Mouse (Mus musculus): ENCODE results near the gene Nipal4. TPM values are rescaled to one million over a fixed set of nuclear protein-coding genes. Genes with fewer than 3 reads are reported as not detected.
"Not testable (repeated sequence)": the region's sequence is repeated elsewhere in the genome, so short reads cannot be mapped to it uniquely, and the experiment has no call there.

The Nipal4 gene
- total RNA-seq (2021): not detected
- long read RNA-seq, experiment 1: 0 reads
- long read RNA-seq, experiment 2: 0 reads

DNA sequence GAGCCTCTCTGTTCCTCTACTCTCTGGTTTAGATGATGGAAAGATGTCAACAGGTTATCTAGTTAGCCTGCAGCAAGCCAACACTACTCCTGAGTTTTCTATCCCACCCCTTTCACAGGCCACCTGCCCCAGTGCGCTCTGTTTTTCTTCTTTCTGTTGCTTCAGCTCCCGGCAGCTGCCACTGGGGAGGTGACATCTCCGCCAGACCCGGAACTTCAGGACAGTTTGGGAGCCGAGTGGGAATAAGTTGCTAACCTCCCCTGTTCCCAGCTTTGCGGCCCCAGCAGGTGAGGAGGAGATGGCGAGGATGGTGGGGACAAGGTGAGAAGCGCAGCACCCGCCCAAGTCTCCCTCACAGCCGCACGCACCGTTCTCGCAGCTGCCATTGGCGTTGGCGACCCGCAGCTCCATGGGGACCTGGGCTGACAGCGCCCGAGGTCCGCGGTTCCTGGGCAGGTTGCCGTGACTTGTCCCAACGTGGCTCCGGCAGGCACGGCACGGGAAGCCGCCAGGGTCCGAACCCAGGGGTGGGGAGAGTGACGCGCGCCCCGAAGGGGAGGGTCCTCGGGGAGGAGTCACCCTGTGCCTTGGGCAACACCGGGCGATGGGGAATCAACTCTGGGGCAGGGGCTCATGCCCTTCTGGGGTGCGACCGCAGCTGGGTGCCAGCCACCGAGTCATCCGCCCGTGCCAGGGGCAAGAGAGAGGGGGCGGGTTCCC is at the start of gene Nipal4:
Gene Nipal4, minus strand, starts transcription at position 643 of the 720 bp plus-strand sequence.
- no peak for DNase-seq

DNA sequence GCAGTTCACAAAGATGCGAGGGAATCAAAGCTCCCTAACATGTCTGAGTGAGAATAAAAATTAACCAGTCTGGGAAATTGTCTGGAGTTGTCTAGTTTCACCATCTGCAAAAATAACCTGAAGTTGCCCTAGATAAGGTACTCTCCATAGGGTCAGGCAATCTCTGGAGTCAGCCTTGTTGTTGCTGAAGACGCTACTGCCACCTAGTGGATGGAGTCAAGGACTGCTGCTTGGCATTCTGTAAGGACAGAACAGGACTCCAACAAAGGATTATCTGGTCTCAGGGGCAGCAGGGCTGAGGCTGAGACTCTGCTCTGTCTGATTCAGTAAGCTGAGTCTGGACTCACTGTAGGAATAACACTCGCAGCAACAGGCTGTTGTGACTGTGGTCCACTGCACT is 49.0 kb upstream of the Nipal4 start:
- peak; percentile 67 to 78 for DNase-seq

DNA sequence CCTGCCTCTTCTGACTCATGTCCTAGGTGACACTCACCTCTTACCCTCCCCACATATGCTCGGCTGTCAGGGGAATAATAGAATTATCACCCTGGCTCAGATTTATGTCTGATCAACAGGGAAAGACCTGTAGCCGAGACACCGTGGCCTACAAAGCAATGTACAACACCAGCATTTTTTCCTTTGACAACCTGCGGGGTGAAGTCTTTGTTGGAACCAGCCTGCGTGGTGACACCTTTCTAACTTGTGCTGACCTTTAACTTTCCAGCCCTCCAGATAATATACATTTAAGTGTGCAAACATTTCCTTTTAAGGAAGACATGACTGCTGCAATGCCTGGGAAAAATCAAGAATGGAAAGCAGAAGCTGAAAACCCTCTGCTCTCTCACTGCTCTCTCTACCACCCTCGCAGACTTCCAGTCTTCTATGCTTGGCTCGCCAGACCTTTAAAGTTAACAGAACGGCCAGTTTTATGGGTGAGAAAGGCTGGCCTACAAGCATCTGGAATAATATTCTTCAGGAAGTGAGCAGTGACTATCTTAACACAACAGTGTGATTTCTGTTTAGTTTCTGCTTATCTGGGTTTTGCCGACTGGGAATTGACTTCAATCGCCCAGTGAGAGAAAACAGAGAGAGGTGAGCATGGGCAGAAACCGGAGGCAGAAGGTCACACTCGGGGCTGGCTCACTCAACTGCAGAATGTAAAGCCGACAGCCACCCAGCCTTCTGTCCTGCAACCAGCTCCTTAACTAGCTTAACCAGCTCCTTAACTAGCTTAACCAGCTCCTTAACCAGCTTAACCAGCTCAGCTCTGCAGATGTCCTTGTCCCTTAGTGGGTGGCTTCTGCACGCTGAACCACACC is 48.3 kb upstream of the Nipal4 start:
- DNase-seq: peak in 1 of 2 experiments; percentile 30

DNA sequence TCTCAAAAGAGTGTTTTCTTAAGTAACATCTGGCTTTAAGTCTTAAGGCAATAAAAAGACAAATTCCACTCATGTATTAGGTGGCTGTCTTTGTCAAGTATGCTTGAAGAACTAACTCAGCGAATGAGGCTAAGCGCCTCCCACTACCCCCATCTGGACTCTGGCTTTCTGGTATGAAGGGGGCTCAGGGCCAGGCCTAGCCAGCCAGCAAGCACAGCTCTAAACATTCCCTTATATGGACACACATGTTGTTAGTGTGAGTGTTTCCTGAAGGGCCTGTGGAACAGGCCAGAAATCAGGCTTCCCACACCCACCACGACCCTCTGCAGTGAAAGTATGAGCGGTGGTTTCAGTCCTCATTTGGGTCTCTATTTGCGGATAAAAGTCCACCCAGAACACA is 47.5 kb upstream of the Nipal4 start:
- DNase-seq: peak in 1 of 2 experiments; percentile 18

DNA sequence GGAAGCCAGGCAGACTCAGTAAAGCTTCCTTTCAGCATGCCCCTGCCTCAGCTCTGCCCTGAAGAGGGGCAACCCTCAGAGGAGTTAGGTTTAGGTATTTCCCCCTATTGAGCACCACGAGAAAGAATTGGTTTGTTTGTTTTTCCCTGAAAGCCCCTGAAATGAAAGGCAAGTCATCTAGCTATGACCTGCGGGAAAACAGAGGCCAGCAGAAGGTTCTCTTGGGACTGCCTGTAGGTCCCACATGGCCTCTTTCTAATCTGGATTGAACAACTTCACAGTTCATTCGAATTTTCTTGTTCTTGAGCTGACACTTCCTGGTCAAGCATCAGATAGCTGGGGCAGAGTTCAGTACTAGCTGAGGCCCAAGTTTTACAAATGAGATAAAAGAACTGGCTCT is 45.5 kb upstream of the Nipal4 start:
- no peak for DNase-seq

DNA sequence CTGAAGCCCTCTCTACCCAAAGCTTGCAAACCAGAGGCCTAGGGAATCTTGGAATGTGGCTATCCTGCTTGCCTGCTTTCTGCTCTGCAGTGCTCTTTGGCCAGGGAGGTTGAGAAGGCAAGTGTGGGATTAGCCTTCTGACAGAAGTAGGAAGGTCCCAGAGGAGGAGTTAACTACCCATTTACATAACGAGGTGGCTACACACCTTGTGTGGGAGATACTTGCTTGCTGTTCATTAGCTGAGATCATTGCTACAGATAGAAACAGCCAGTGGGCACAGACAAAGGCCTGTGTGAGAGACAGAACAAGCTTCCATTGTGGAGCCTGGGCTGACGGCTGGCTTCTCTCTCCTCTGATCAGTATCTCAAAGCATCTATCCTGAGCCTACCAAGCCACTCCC is 43.6 kb upstream of the Nipal4 start:
- DNase-seq: no peak

DNA sequence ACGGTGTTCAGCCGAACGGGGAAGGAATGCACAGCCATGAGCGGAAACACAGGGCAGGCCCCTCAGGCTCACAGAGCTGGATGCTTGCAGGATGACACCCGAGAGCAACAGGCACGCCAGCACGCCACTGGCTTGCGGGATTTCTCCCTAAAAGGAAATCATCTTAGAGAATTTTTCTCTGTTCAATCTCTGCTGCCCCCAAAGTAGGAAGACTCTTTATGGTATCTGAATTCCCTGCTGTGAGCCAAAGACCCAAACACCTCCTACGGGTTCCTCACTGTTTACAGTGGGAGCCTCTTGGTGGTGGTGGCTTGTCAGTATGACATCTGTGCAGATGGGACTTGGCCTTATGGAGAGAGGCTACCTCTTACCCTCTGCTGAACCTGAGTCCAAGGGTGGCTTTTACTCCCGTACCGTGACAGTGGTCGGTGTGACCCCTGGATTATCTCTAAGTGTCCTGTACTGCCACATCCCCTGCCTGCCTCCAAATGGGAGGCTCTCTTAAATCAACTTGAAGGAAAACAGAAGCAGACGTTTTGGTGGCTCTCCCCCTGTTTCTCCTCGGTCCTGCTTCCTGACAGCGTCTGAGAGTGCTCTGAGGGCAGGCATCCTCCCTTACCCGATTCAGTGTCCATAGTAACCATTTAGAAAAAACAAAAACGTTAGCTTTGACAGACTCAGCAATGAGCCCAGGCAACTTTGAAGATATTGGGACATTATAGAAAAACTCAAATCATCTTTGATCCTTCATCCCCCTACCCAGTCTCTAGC is 39.5 kb upstream of the Nipal4 start:
- DNase-seq: no peak

DNA sequence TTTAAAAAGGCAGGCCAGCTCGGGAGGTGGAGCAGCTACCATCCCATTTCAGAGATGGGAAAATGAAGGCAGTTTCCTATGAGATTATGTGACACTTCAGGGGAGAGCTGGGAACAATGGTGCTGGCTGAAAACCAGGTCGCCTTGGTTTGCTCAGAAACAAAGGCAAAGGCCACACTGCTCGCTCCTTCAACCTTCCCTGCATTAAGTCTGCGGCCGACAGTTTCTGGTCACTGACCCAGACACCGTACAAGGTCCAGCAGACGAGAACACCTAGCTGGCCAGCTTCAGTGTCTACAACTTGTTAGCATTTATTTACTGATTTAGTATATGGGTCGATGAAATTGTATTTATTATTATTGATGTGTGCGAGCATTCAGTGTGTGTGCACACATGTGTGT is 38.5 kb upstream of the Nipal4 start:
- DNase-seq: no peak

DNA sequence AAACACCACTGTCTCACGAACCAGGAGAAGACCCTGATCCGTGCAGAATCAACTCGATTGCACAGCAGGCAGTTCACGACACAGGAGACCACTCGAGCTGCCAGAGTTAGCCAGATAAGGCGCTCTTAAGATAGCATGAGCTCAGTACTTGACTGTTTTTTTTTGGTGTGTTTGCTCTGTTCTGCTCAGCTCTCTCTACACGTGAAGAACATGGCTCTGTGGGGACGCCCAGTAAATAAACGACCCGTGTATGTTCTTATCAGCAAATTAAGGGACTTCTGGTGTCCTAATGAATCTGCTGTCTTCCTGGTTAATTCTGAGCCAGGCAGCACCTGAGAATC is 36.2 kb upstream of the Nipal4 start:
- DNase-seq: no peak

DNA sequence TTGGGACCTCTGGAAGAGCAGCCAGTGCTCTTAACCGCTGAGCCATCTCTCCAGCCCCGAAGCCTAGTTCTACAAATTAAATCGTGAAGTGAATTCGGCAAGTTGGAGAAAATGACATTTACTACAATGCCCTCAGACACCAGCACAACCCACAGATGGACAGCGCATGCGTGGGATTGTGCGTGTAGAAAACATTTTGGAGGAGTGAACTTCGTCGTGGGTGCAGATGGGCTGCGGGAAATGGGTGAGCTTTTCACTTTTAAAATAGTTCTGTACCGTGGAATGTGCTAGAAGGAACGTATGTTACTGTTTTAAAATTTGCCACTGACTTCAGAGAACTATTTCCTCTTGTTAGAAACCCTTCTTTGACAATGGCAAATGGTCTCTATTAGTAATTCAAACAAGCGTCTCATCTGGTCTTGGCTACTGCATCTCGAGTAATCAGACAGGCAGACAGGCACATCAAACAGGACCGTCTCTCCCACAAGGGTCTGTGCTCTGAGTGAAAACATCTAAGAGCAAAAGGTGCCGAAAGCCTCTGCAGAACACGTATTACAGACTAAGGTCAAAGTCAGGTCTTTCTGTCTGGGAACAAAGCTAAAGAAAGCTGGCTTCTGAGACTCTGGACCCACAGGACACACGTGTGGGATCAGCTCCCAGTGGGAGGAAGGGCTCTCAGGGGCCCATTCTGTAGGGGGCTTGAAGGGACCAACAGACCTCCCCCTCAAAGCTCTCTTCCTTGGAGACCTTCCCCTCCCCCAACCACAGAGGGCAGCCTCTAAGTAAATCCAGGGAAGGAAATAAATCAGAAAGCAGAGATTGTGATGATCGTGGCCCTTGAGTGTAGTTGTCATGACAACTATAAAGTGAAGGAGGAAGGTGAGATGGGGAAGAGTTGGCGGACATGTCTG is 35.6 kb upstream of the Nipal4 start:
- no peak for DNase-seq

DNA sequence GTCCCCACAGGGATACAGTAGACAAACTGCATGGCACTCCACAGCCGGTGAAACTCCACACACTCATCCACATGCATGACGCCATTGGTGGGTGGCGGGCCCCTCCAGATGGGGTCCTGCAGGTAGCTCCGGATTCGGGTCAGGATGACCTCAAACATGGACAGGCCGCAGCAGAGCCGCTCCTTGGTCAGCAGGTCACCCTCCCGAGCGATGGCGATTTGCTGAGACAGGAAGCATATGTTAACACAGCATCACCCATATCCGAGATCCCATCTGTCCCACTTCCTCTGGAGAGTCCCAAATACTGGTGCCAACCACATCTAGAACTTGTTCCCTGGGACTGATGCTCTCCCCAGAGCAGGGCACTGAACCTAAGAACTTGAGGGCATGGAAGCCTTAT is 34.4 kb upstream of the Nipal4 start:
- DNase-seq: no peak

DNA sequence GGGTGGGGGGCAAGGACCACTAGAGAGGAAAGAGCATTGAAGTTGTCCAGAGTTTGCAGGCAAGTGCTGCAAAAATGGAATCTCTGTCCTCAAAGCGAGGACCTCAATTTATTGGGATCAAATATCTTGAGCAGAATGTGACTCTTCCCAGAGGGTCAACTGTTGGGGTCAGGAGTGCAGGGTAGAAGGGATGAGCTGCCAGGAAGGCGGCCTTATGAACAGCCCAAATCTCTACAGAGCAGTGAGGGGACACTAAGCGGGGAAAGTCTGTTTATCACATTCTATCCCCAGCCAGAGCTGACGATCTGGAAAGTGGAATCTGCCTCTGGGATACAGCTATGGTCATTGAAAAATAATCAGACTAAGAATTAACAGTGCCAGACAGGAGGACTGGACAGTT is 27.9 kb upstream of the Nipal4 start:
- no peak for DNase-seq

DNA sequence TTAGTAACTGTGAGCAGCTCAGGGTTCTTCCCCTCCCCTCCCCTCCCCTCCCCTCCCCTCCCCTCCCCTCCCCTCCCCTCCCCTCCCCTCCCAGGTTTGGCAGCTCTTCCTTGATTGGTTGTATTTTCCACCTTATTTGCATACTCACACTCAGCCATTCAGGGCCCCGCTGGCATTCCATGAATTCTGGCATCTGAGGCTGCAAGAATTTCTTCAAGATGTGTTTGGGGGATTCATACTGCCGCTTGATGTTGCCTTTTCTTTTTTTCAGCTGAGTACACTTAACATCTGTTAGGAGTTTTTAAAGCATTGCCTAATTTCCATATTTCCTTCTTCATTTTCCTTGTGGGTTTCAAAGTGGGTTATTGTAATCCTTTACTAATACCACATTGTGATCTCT is 22.0 kb upstream of the Nipal4 start:
- no peak for DNase-seq

DNA sequence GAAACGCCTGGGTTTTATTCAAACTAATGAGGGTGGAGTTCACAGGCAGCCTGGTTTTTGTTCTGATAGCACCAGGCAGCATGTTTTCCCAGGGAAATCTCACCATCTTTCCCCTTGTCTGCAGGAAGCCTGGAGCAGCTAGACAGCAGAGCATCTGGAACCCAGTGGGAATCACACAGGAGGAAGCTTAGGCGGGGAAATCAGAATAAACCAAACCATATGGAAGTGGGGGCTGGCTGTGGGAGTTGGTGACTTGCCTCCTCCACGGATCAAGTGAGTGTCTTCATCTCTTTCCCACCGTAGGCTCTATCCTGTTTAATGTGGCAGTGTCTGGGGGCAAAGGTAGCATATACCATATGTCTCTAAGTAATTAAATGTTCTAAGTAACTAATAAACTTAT is 19.2 kb upstream of the Nipal4 start:
- peak in 1 of 2 experiments; percentile 9 for DNase-seq

DNA sequence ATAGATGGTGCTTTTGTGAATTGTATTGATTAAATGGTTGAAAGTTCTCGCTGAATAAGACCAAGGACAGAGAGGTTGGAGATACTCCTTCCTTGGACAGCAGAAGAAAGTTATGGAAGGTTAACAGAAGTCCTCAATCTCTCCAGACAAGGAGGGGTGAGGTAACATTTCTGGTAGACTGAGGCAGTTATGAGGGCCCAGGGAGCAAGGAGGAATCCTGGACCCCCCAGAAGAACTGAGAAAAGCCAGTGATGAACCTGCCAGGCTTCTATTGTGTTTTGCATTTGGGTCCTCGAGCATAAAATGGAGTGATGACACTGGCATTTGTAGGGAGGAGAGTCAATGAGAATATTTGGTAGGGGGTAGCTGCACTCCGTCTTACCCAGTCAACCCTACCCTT is 18.6 kb upstream of the Nipal4 start:
- DNase-seq: no peak

DNA sequence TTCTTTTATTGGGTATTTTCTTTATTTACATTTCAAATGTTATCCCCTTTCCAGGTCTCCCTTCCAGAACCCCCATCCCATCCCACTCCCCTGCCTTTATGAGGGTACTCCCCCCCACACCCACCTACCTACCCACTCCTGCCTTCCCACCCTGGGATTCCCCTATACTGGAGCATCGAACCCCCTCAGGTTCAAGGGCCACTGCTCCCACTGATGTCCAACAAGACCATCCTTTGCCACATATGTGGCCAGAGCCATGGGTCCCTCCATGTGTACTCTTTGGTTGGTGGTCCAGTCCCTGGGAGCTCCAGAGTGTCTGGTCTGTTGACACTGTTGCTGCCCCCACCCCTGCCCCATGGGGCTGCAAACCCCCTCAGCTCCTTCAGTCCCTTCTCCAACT is 15.7 kb upstream of the Nipal4 start:
- DNase-seq: not testable (repeated sequence)

DNA sequence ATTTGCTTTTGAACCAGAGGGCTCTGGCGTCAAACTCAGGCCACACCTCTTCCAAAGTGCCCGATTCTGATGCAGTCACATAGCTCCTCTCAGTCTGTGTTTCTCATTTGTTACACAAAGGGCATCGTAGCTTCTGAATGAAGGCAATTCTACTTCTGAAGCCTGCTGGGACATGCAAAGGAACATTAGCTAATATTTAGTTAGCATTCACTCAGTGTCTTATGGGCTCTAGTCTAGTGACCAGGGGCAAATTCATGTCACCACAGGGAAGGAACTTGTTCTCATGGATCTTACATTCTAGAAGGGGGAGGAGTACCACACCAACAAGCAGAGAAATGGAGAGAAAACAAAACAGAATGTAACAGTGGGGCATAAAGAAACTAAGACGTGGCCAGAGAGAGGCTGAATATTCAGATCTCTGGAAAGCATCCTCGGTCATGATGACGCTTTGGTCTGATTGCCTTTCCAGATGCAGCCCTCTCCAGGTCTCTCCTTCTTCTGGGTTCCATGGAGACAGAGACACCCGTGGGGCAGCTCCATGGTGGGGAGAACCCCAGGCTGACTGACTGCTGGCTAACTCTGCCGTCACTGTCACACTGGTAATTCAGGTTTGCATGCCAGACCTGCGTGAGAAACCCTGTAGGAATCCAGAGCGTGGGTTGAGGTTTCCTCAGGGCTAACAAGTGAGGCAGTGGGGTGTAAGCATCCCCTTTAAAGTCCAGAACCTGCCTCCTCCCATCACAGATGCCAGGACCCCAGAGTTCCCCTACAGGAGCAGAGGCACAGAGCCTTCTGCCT is 11.1 kb upstream of the Nipal4 start:
- DNase-seq: no peak

DNA sequence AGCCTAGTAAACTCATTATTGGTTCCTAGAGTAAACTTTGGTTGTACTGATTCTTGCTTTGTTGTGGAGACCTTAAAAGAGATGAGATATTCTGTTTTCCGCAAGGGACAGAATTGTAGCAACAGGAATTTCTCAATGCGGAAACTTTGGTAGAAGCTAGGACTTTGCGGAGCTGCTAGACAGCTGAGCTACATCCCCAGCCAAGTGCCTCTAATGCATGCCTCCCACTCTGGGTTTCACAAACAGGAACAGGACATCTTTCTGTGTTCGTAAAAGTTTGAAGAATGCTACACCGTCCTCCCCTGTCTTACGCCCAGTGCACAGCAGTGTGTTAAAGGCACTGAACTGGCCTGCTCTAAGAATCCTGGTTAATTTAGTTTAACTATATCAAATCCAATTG is 9.8 kb upstream of the Nipal4 start:
- DNase-seq: no peak

DNA sequence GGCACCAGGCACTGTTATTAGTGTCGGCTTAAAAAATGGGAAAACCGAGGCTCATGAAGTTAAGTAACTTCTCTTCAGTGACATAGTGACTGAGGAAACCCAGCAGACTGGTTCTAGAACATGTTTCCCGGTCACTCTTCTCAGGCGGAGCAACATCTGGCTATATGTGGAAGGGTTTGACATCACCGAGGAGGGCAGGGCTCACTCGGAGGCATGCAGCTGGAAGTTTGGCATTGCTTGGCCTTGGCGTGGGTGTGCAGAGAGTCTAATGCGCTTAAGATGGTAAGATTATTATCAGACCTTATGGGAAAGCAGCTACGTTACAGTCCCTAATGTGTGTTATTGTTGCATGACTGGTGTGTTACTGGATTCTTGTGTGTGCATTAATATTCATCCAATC is 5.8 kb upstream of the Nipal4 start:
- DNase-seq: no peak

DNA sequence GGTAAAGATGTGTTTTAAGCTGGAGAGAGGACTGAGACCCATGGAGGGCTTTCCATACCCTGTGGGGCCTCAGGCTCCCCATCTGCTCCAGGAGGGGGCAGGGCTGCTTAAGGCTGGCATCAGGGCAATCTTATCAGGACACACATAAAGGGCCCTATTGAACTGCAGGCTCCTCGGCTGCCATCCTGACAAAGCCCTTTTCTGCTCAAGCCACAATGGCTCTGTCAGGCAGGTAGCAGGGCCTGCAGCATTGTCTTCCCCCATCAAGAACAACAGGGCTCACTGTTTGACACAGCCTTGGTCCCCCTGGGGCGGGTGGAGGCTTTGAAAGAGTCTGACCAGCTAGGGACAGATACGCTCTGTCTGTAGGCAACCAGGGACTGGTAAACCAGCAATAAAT is 3.6 kb upstream of the Nipal4 start:
- no peak for DNase-seq

DNA sequence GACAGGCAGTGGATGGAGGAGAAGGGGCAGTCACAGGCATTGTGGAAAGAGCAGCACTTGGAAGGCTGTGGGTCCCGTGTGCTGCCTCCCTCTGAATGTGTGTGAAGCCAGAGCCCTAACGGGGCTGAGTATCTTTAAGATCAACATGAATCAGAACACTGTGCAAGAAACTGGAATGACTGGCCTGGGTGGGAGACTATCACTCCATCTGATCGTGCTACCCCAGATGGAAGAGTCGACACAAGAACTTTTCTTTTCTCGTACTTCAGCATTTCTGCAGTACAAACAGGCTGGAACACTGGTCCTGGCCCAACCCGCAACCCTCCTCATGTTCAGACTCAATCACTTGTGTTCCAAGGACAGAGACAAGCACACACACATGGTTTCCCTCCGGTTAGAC is 2.2 kb upstream of the Nipal4 start:
- DNase-seq: no peak
